Mouse (Mus musculus) neural tube, embryonic 11.5 days (tissue): Measurements from ENCODE around the gene Fam20c. TPM values are rescaled to one million over a fixed set of nuclear protein-coding genes. Genes with fewer than 3 reads are reported as not detected.

Experiments
- ATAC-seq: fragments of 200-750 bp; cut with Nextera tagmentation; 2 replicates; pipeline ENCODE4 v1.8.0; 2017; ENCODE audit warnings: moderate number of reproducible peaks, mild to moderate bottlenecking, moderate TSS enrichment, moderate library complexity; ENCODE audit not compliant: insufficient read depth, low FRiP score, low TSS enrichment
- DNase-seq: peaks from one replicate; pipeline ENCODE4 v3.0.0-alpha.2; 2015; ENCODE audit warnings: low spot score
- H3K27ac ChIP-seq: fragments of 300-500 bp; sonication (generic); 2 replicates; pipeline ENCODE4 v1.5.1; 2014; ENCODE audit warnings: low read depth, mild to moderate bottlenecking, low read length
- H3K27me3 ChIP-seq: fragments of 300-500 bp; sonication (generic); 2 replicates; pipeline ENCODE4 v1.6.1; 2014; ENCODE audit warnings: mild to moderate bottlenecking, low read length, mixed read lengths; ENCODE audit not compliant: control insufficient read depth, insufficient read depth
- H3K36me3 ChIP-seq: fragments of 300-500 bp; sonication (generic); 2 replicates; pipeline ENCODE4 v1.6.1; 2014; ENCODE audit warnings: mild to moderate bottlenecking, low read length, moderate library complexity, mixed read lengths; ENCODE audit not compliant: control insufficient read depth, insufficient read depth
- H3K4me1 ChIP-seq: fragments of 300-500 bp; sonication (generic); 2 replicates; pipeline ENCODE4 v1.6.1; 2014; ENCODE audit warnings: low read length, mixed read lengths; ENCODE audit not compliant: control insufficient read depth, insufficient read depth
- H3K4me2 ChIP-seq: fragments of 300-500 bp; sonication (generic); 2 replicates; pipeline ENCODE4 v1.6.1; 2014; ENCODE audit warnings: low read depth, mild to moderate bottlenecking, moderate library complexity
- H3K4me3 ChIP-seq: fragments of 300-500 bp; sonication (generic); 2 replicates; pipeline ENCODE4 v1.5.1; 2014; ENCODE audit warnings: low read depth, low read length
- H3K9ac ChIP-seq: fragments of 300-500 bp; sonication (generic); 2 replicates; pipeline ENCODE4 v1.6.1; 2014; ENCODE audit warnings: mild to moderate bottlenecking, low read length
- H3K9me3 ChIP-seq: fragments of 300-500 bp; sonication (generic); 2 replicates; pipeline ENCODE4 v1.6.1; 2016; ENCODE audit warnings: low read length; ENCODE audit not compliant: control insufficient read depth
- WGBS: fragments of 180-500 bp; shearing (Covaris S2); extraction: QIAGEN DNeasy Blood & Tissue Kit; methylation state at CpG from one replicate; pipeline ENCODE4 v1.1.7; 2014; 5-methylcytosine and 5-hydroxymethylcytosine counted together
- polyA plus RNA-seq: library from polyadenylated mRNA; unstranded; fragments of >200 nt; fragmentation: Nextera tagmentation; extraction: Ambion mirVana; gene quantifications from 2 replicates; pipeline ENCODE4 v1.2.1, GENCODE M21; 2014

Gene Fam20c
- polyA plus RNA-seq, 1 experiment from 2014 or later: 28.2 TPM

DNA sequence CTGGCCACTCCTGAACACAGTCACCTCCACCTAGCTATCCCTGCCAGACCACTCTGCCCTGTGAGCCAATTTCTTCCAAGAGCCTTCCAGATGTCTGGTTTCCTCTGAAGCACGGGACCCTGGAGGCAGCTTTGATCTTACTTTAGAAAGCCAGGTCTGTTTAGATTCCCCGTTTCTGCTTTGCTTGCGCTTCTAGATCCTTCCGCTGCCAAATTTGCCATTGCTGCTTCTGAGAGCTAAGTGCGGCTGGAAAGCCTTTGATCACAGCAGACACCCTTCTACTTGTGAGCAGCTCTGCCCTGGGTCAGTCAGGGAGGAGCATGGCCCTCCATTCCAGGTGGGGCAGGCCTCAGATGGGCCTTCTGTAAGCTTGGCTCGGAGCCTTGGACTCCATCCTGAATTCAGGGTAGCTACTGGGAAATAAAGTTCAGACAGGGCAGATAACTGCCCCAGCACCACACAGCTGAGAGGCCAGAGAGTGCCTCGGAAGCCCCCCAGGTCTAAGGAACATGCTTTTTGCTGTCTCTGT is 47.3 kb downstream of the Fam20c start:
- ATAC-seq (no peak), DNase-seq (no peak)
- 68% methylated on average over 7 of the region's 7 CpGs for WGBS
- Histone ChIP-seq H3K4me3 (no peak overlapping the region), H3K36me3 (no peaks in the 10 kb centered on the region), H3K9ac (no peak overlapping the region), H3K27ac (no peak overlapping the region), H3K4me2 (no peak overlapping the region), H3K4me1 (no peaks in the 10 kb centered on the region), H3K27me3 (no peaks in the 10 kb centered on the region), H3K9me3 (no peaks in the 10 kb centered on the region)

GRCm38 (mm10) chr5:138804286-138804685 is 50.0 kb downstream of the Fam20c start:
- WGBS: 89% methylated on average over 5 of the region's 5 CpGs
- no peak for ATAC-seq
- H3K4me3 ChIP-seq: no peak overlapping the region

GRCm38 (mm10) chr5:138809767-138810166 is 55.5 kb downstream of the Fam20c start:
- ATAC-seq (no peak), DNase-seq (no peak)
- Histone ChIP-seq H3K4me2 (no peak overlapping the region), H3K9ac (no peak overlapping the region), H3K4me1 (no peaks in the 10 kb centered on the region), H3K4me3 (no peak overlapping the region), H3K9me3 (no peaks in the 10 kb centered on the region), H3K36me3 (peaks cover 3% of the 10 kb centered on the region), H3K27ac (no peak overlapping the region), H3K27me3 (no peaks in the 10 kb centered on the region)
- WGBS: 92% methylated on average over 6 of the region's 6 CpGs

More at GRCm38 (mm10) chr5:138804286-138804685, 50.0 kb downstream of the Fam20c start:
- Histone ChIP-seq H3K4me1 (no peaks in the 10 kb centered on the region), H3K4me2 (no peak overlapping the region), H3K27ac (no peak overlapping the region), H3K27me3 (no peaks in the 10 kb centered on the region), H3K36me3 (no peaks in the 10 kb centered on the region; the same call in 1 of the 2 replicates), H3K9me3 (no peaks in the 10 kb centered on the region), H3K9ac (no peak overlapping the region)
- no peak for DNase-seq

DNA sequence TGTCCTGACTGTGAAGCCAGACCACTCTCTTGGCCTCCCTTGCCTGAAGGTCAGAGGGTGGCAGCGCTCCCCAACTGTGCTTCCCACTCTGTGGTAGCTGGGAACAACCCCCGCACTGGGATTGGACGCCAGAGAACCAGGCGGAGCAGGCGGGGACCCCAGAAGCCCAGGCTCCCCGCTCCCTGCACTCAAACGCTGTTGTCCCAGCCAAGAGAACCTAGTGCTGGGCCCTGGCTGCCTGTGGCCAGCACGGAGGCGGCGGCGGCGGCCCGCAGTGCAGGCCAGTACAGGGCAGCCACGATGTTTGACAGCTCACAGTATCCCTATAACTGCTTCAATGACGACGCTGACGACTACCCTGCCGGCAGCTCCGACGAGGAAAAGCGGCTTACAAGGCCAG is 65.5 kb downstream of the Fam20c start, which contains the start of gene Gm5294:
TSS of gene Gm5294 (plus strand) at position 301 of the 400 bp plus-strand sequence.
- H3K27me3 ChIP-seq: peaks cover 43% of the 10 kb centered on the region

DNA sequence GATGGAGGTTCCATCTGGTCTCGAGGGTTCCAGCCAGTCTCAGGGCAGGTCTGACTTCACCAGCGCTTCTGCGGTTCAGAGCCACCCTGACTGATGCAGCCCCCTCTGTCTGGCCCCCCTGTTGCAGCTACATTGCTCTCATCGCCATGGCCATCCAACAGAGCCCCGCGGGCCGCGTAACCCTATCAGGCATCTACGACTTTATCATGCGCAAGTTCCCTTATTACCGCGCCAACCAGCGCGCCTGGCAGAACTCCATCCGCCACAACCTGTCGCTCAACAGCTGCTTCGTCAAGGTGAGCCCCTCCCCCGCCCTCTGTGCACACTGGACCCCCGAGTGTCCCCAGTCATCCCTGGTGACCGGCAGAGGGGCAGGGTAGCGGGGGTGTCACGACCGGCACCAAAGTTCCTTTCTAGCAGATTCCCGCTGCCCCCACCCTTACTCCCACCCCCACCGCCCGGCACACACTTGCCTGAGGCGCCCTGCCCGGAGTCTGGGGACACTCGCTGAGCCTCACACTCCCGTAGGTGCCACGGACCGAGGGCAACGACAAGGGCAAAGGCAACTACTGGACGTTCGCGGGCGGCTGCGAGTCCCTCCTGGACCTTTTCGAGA is 66.5 kb downstream of the Fam20c start:
- Histone ChIP-seq H3K4me3 (peak overlapping the region; percentile 12; the same call in 1 of the 2 replicates), H3K9me3 (no peaks in the 10 kb centered on the region), H3K27me3 (peaks cover 43% of the 10 kb centered on the region), H3K27ac (no peak overlapping the region), H3K4me1 (peaks cover 7% of the 10 kb centered on the region; the same call in 1 of the 2 replicates), H3K36me3 (no peaks in the 10 kb centered on the region), H3K9ac (no peak overlapping the region; the same call in 1 of the 2 replicates), H3K4me2 (peak overlapping the region; percentile 35)
- WGBS: 6% methylated on average over 39 of the region's 39 CpGs
- DNase-seq: no peak
- no peak for ATAC-seq

More for the DNA sequence above, 65.5 kb downstream of the Fam20c start, which contains the start of gene Gm5294:
- DNase-seq: no peak
- H3K4me1 ChIP-seq: peaks cover 7% of the 10 kb centered on the region; the same call in 1 of the 2 replicates
- H3K27ac ChIP-seq: no peak within 1 kb of the TSS
- H3K4me3 ChIP-seq: peak within 1 kb of the TSS; percentile 12; the same call in 1 of the 2 replicates
- WGBS: 7% methylated on average over 21 of the region's 21 CpGs
- no peaks in the 10 kb centered on the region for H3K9me3 ChIP-seq
- H3K4me2 ChIP-seq: peak within 1 kb of the TSS; percentile 35
- H3K9ac ChIP-seq: no peak within 1 kb of the TSS; the same call in 1 of the 2 replicates
- H3K36me3 ChIP-seq: no peaks in the 10 kb centered on the region
- no peak for ATAC-seq

DNA sequence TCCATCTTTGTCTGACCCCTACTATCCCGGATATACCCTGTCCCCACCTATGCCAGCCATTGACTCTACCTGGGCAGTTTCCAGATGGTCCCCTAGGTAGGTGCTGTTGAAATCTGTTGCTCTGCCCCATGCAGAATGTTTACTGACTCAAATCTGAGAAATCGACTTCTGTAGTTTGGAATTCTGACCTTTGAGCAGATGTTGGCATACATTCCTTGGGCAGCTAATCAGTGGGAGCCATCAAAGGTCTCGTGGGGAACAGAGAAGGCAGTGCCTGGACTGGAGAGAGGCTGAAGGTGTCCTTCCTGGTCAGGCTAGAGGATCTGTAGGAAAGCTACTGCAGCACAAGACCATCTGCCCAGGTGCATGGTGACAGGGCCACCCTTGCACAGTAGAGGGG is 70.8 kb downstream of the Fam20c start:
- ATAC-seq: no peak
- peaks cover 10% of the 10 kb centered on the region; the same call in 1 of the 2 replicates for H3K4me1 ChIP-seq
- H3K27ac ChIP-seq: no peak overlapping the region
- no peak overlapping the region for H3K9ac ChIP-seq
- WGBS: 73% methylated on average over 3 of the region's 3 CpGs
- no peak overlapping the region for H3K4me2 ChIP-seq
- DNase-seq: no peak
- no peak overlapping the region for H3K4me3 ChIP-seq
- no peaks in the 10 kb centered on the region for H3K9me3 ChIP-seq
- H3K36me3 ChIP-seq: no peaks in the 10 kb centered on the region
- peaks cover 29% of the 10 kb centered on the region for H3K27me3 ChIP-seq

DNA sequence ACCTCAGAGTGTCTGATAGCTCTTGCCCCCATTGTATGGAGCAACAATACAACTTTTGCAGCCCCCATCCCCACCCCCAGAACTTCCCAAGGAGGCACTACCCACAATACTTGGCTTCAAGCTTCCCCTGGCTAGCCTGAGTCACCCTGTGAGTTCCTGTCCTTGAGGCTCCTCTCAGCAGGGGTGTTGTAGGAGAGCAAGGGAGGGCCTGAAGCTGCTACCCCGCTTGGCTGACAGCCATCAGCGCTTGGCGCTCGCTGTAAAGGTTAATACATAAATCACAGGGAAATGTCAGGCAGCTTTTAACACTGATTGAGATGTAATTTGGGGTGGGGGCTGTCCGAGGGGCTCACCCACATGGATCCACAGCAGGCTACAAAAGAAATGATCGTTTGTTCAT is 79.1 kb downstream of the Fam20c start:
- DNase-seq (no peak), ATAC-seq (no peak)
- no peaks in the 10 kb centered on the region for H3K36me3 ChIP-seq
- no peak overlapping the region for H3K27ac ChIP-seq
- H3K27me3 ChIP-seq: no peaks in the 10 kb centered on the region
- H3K9ac ChIP-seq: no peak overlapping the region
- H3K4me2 ChIP-seq: no peak overlapping the region
- WGBS: 28% methylated on average over 6 of the region's 6 CpGs
- H3K9me3 ChIP-seq: no peaks in the 10 kb centered on the region
- H3K4me3 ChIP-seq: no peak overlapping the region
- no peaks in the 10 kb centered on the region for H3K4me1 ChIP-seq

- no peaks in the 10 kb centered on the region for H3K27me3 ChIP-seq
- no peaks in the 10 kb centered on the region for H3K9me3 ChIP-seq
- H3K4me1 ChIP-seq: no peaks in the 10 kb centered on the region
- ATAC-seq: no peak
- no peak overlapping the region for H3K4me3 ChIP-seq
- no peak for DNase-seq
- H3K36me3 ChIP-seq: no peaks in the 10 kb centered on the region
- WGBS: 80% methylated on average over 3 of the region's 3 CpGs
- no peak overlapping the region for H3K9ac ChIP-seq
- no peak overlapping the region for H3K27ac ChIP-seq
- H3K4me2 ChIP-seq: no peak overlapping the region
Measured at GRCm38 (mm10) chr5:138834910-138835309, 80.6 kb downstream of the Fam20c start.

DNA sequence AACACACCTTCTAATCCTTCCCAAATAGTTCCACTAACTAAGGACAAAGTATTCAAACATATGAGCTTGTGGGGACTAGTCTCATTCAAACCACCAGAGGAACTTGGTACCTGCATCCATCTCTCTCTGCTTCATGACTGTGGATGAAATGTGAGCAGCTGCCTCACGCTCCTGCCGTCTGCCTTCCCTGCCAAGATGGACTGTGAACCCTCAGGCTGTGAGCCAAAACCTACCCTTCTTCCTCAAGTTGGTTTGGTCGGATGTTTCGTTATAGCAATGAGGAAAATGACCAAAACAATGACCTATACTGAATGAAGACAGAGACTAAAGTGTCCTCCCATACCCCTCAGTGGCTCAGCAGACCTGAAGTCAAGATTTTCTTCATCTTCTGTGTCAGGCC is 86.7 kb downstream of the Fam20c start:
- Histone ChIP-seq H3K9ac (no peak overlapping the region), H3K27ac (no peak overlapping the region), H3K36me3 (no peaks in the 10 kb centered on the region), H3K9me3 (no peaks in the 10 kb centered on the region), H3K4me3 (no peak overlapping the region), H3K4me1 (no peaks in the 10 kb centered on the region), H3K4me2 (no peak overlapping the region), H3K27me3 (no peaks in the 10 kb centered on the region)
- WGBS: 94% methylated on average over 4 of the region's 4 CpGs
- no peak for DNase-seq
- ATAC-seq: no peak
